Mouse (Mus musculus): ENCODE results near the gene Slc35e3. TPM values are rescaled to one million over a fixed set of nuclear protein-coding genes. Genes with fewer than 3 reads are reported as not detected.

The Slc35e3 gene
- polyA plus RNA-seq, 1 experiment, result not detected

DNA sequence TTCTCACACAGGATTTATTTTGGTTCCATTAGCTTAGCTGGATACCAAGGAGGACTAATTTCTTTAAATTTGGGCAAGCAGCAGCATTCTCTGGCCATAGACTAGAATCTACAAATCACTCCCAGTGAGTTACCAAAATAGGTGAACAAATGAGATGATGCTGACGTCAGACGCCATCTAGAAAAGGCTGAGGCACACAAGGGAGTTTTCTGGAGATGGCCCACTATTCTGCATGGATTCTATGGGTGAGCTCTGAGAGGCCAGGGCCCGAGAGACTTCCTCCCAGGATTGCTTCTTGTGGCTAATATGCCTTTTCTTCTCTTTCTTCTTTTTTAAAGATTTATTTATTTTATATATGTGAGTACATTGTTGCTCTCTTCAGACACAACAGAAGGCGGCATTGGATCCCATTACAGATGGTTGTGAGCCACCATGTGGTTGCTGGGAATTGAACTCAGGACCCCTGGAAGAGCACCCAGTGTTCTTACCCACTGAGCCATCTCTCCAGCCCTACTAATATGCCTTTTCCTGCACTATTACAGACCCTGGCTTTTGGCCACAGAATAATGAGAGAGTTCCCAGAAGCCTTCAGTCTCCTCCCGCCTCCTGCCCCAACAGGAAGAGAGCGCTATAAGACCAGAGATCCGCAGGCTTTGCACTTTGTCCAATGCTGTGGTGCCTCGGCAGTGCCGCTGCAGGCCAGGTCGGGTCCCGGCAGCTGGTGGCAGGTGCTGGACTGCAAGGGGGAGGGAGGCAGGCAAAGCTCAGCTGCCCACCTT lies 19.1 kb upstream of the Slc35e3 start:
- Histone ChIP-seq H3K4me3 (replicated peaks) (no peak overlapping the region), H3K36me3 (ENCODE audit: control insufficient read depth) (peaks cover 94% of the 10 kb centered on the region), H3K9me3 (ENCODE audit: control insufficient read depth, low read length) (no peaks in the 10 kb centered on the region), H3K4me1 (ENCODE audit: control insufficient read depth) (no peaks in the 10 kb centered on the region), H3K27me3 (ENCODE audit: control insufficient read depth) (no peaks in the 10 kb centered on the region)
- TF ChIP-seq TAL1 (IDR thresholded peaks at IDR 0.05; ENCODE audit: low read length), result no peak
- TF ChIP-seq GATA1 (IDR thresholded peaks at IDR 0.05; ENCODE audit: low read length), result no peak

DNA sequence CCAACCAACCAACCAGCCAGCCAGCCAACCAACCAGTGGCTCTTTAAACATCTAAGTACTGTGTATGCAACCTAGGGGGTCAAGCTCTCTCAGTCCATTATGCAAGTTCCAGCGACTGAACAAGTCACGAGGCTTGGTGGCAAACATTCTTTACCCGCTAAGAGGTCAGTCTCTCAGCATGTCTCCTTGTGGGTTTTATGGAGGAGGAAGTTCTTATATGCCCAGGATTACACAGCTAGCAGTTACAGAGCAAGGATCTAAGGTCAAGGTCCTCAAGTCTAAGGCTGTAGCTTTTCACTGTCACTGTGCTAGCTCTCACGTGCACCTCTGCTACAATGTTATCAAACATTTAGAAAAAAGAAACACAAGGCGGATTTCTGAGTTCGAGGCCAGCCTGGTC lies 18.4 kb upstream of the Slc35e3 start:
- Histone ChIP-seq H3K4me1 (ENCODE audit: control insufficient read depth) (no peaks in the 10 kb centered on the region), H3K9me3 (ENCODE audit: control insufficient read depth, low read length) (no peaks in the 10 kb centered on the region), H3K4me3 (replicated peaks) (no peak overlapping the region), H3K27me3 (ENCODE audit: control insufficient read depth) (no peaks in the 10 kb centered on the region), H3K36me3 (ENCODE audit: control insufficient read depth) (peaks cover 94% of the 10 kb centered on the region)
- TF ChIP-seq TAL1 (IDR thresholded peaks at IDR 0.05; ENCODE audit: low read length) (no peak), GATA1 (IDR thresholded peaks at IDR 0.05; ENCODE audit: low read length) (no peak)

- TF ChIP-seq GATA1 (IDR thresholded peaks at IDR 0.05; ENCODE audit: low read length) (no peak), TAL1 (IDR thresholded peaks at IDR 0.05; ENCODE audit: low read length) (no peak)
- peaks cover 96% of the 10 kb centered on the region for H3K36me3 ChIP-seq (ENCODE audit: control insufficient read depth)
- H3K27me3 ChIP-seq (ENCODE audit: control insufficient read depth), result no peaks in the 10 kb centered on the region
- no peaks in the 10 kb centered on the region for H3K9me3 ChIP-seq (ENCODE audit: control insufficient read depth, low read length)
- no peaks in the 10 kb centered on the region for H3K4me1 ChIP-seq (ENCODE audit: control insufficient read depth)
- no peak overlapping the region for H3K4me3 ChIP-seq (replicated peaks)
Measured at GRCm38 (mm10) chr10:117763588-117764190, 17.5 kb upstream of the Slc35e3 start.

DNA sequence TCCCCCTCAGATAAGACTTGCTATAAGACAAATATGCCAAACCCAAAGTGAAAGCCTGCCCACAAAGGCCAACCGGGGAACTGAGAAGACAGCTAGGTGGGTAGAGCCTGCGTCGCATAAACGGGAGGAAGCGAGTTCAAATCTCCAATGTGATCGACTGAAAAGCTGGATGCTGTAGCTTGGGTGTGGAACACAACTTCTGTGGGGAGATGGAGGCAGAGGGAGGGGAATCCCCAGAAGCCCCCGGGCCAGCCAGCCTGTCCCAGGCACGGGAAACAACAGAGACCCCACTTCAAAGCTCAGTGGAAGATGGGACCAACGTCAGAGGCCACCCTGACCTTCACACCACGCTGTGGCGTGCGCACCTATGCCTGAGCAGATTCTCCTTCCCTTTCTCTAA lies 16.8 kb upstream of the Slc35e3 start:
- H3K27me3 ChIP-seq (ENCODE audit: control insufficient read depth), result no peaks in the 10 kb centered on the region

DNA sequence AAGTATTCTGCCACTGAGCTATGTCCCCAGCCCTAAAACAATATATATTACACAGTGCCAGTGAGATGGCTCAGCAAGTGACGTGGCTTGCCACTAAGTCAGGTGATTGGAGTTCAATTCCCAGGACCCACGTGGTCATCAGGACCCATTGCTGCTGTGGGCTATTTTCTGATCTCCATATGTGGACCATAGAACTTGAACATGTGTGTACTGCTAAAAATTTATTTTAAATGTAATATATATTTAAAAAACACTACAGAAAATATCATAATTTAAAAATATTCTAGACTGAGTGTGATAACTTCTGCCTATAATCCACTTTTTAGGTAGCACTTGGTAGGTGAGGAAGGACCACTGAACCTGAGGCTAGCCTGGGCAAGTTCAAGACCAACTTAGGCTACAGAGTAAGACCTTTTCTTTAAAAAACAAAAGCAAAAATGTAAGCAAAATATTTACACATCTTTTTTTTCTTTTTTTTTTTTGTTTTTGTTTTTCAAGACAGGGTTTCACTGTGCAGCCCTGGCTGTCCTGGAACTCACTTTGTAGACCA lies 16.2 kb upstream of the Slc35e3 start:
- H3K27me3 ChIP-seq (ENCODE audit: control insufficient read depth), result no peaks in the 10 kb centered on the region
- no peaks in the 10 kb centered on the region for H3K9me3 ChIP-seq (ENCODE audit: control insufficient read depth, low read length)
- no peak overlapping the region for H3K4me3 ChIP-seq (replicated peaks)
- no peaks in the 10 kb centered on the region for H3K4me1 ChIP-seq (ENCODE audit: control insufficient read depth)
- TF ChIP-seq GATA1 (IDR thresholded peaks at IDR 0.05; ENCODE audit: low read length), result no peak
- no peak for TF ChIP-seq TAL1 (IDR thresholded peaks at IDR 0.05; ENCODE audit: low read length)
- H3K36me3 ChIP-seq (ENCODE audit: control insufficient read depth), result peaks cover 96% of the 10 kb centered on the region

More for the DNA sequence above, 16.8 kb upstream of the Slc35e3 start:
- H3K4me1 ChIP-seq (ENCODE audit: control insufficient read depth), result no peaks in the 10 kb centered on the region
- H3K4me3 ChIP-seq (replicated peaks), result no peak overlapping the region
- TF ChIP-seq TAL1 (IDR thresholded peaks at IDR 0.05; ENCODE audit: low read length) (no peak), GATA1 (IDR thresholded peaks at IDR 0.05; ENCODE audit: low read length) (no peak)
- peaks cover 96% of the 10 kb centered on the region for H3K36me3 ChIP-seq (ENCODE audit: control insufficient read depth)
- H3K9me3 ChIP-seq (ENCODE audit: control insufficient read depth, low read length), result no peaks in the 10 kb centered on the region

GRCm38 (mm10) chr10:117761551-117761950 lies 15.4 kb upstream of the Slc35e3 start:
- H3K4me1 ChIP-seq (ENCODE audit: control insufficient read depth), result no peaks in the 10 kb centered on the region
- no peak overlapping the region for H3K4me3 ChIP-seq (replicated peaks)
- no peaks in the 10 kb centered on the region for H3K9me3 ChIP-seq (ENCODE audit: control insufficient read depth, low read length)
- TF ChIP-seq TAL1 (IDR thresholded peaks at IDR 0.05; ENCODE audit: low read length) (no peak), GATA1 (IDR thresholded peaks at IDR 0.05; ENCODE audit: low read length) (no peak)
- H3K36me3 ChIP-seq (ENCODE audit: control insufficient read depth), result peaks cover 98% of the 10 kb centered on the region
- H3K27me3 ChIP-seq (ENCODE audit: control insufficient read depth), result no peaks in the 10 kb centered on the region

- peaks cover 98% of the 10 kb centered on the region for H3K36me3 ChIP-seq (ENCODE audit: control insufficient read depth)
Measured at GRCm38 (mm10) chr10:117760831-117761335, 14.7 kb upstream of the Slc35e3 start.

GRCm38 (mm10) chr10:117759844-117760630 lies 13.9 kb upstream of the Slc35e3 start:
- H3K27me3 ChIP-seq (ENCODE audit: control insufficient read depth), result no peaks in the 10 kb centered on the region
- H3K4me1 ChIP-seq (ENCODE audit: control insufficient read depth), result no peaks in the 10 kb centered on the region
- peaks cover 98% of the 10 kb centered on the region for H3K36me3 ChIP-seq (ENCODE audit: control insufficient read depth)
- H3K9me3 ChIP-seq (ENCODE audit: control insufficient read depth, low read length), result no peaks in the 10 kb centered on the region
- TF ChIP-seq TAL1 (IDR thresholded peaks at IDR 0.05; ENCODE audit: low read length), result no peak
- TF ChIP-seq GATA1 (IDR thresholded peaks at IDR 0.05; ENCODE audit: low read length), result no peak
- H3K4me3 ChIP-seq (replicated peaks), result no peak overlapping the region

More at GRCm38 (mm10) chr10:117760831-117761335, 14.7 kb upstream of the Slc35e3 start:
- TF ChIP-seq TAL1 (IDR thresholded peaks at IDR 0.05; ENCODE audit: low read length), result no peak
- TF ChIP-seq GATA1 (IDR thresholded peaks at IDR 0.05; ENCODE audit: low read length), result no peak
- no peaks in the 10 kb centered on the region for H3K27me3 ChIP-seq (ENCODE audit: control insufficient read depth)
- no peaks in the 10 kb centered on the region for H3K4me1 ChIP-seq (ENCODE audit: control insufficient read depth)
- no peak overlapping the region for H3K4me3 ChIP-seq (replicated peaks)
- no peaks in the 10 kb centered on the region for H3K9me3 ChIP-seq (ENCODE audit: control insufficient read depth, low read length)
